Mouse (Mus musculus) forebrain, embryonic 13.5 days (tissue): ENCODE data around the gene Chrnb2. TPM values are rescaled to one million over a fixed set of nuclear protein-coding genes. Genes with fewer than 3 reads are reported as not detected.

Source experiments
- ATAC-seq: fragments of 200-750 bp; cut with Nextera tagmentation; 2 replicates; pipeline ENCODE4 v1.8.0; 2017
- H3K27ac ChIP-seq: fragments of 300-500 bp; sonication (generic); 2 replicates; pipeline ENCODE4 v1.5.1; 2015; ENCODE audit warnings: inconsistent platforms, mild to moderate bottlenecking, moderate library complexity
- H3K27me3 ChIP-seq: fragments of 300-500 bp; sonication (generic); 2 replicates; pipeline ENCODE4 v1.6.1; 2015; ENCODE audit warnings: mild to moderate bottlenecking, inconsistent platforms
- H3K36me3 ChIP-seq: fragments of 300-500 bp; sonication (generic); 2 replicates; pipeline ENCODE4 v1.6.1; 2015; ENCODE audit warnings: mild to moderate bottlenecking, inconsistent platforms; ENCODE audit not compliant: poor library complexity, severe bottlenecking
- H3K4me1 ChIP-seq: fragments of 300-500 bp; sonication (generic); 2 replicates; pipeline ENCODE4 v1.6.1; 2015; ENCODE audit warnings: inconsistent platforms
- H3K4me2 ChIP-seq: fragments of 300-500 bp; sonication (generic); 2 replicates; pipeline ENCODE4 v1.6.1; 2015; ENCODE audit warnings: inconsistent platforms, mild to moderate bottlenecking, moderate library complexity
- H3K4me3 ChIP-seq: fragments of 300-500 bp; sonication (generic); 2 replicates; pipeline ENCODE4 v1.5.1; 2015; ENCODE audit warnings: mild to moderate bottlenecking, inconsistent platforms
- H3K9ac ChIP-seq: fragments of 300-500 bp; sonication (generic); 2 replicates; pipeline ENCODE4 v1.6.1; 2015; ENCODE audit warnings: mild to moderate bottlenecking, inconsistent platforms
- H3K9me3 ChIP-seq: fragments of 300-500 bp; sonication (generic); replicated peaks from 2 replicates; pipeline ENCODE4 v1.6.1; 2016; ENCODE audit warnings: inconsistent platforms
- WGBS: fragments of 180-500 bp; shearing (Covaris S2); methylation state at CpG from one replicate; pipeline ENCODE4 v1.1.7; 2015; 5-methylcytosine and 5-hydroxymethylcytosine counted together
- polyA plus RNA-seq: library from polyadenylated mRNA; unstranded; fragments of >200 nt; fragmentation: Nextera tagmentation; extraction: Ambion mirVana; gene quantifications from 2 replicates; pipeline ENCODE4 v1.2.1, GENCODE M21; 2015

Chrnb2 gene
- polyA plus RNA-seq, 1 experiment from 2014 or later = 18.6 TPM

- Histone ChIP-seq H3K4me1 (peaks cover 13% of the 10 kb centered on the region; the same call in 1 of the 2 replicates), H3K36me3 (no peaks in the 10 kb centered on the region), H3K9me3 (no peaks in the 10 kb centered on the region), H3K9ac (no peak overlapping the region), H3K27me3 (no peaks in the 10 kb centered on the region), H3K27ac (no peak overlapping the region), H3K4me2 (no peak overlapping the region), H3K4me3 (no peak overlapping the region)
- no peak for ATAC-seq
- WGBS = 92% methylated on average over 1 of the region's 1 CpGs
These were observed 65.5 kb downstream of the Chrnb2 start for GRCm38 (mm10) chr3:89698958-89699357.

Other genes with a start within 250 kb of the Chrnb2 start
- gene Kcnn3, start 244.5 kb downstream of the Chrnb2 start, polyA plus RNA-seq = 3.5 and 4.3 TPM in 2 replicates
- 15.6 and 19.0 TPM in 2 replicates for gene Adar, start 49.6 kb downstream of the Chrnb2 start, polyA plus RNA-seq
- gene Ube2q1, start 9.0 kb upstream of the Chrnb2 start, polyA plus RNA-seq = 14.1 and 15.4 TPM in 2 replicates
- gene She, start 66.7 kb upstream of the Chrnb2 start, polyA plus RNA-seq = 1.2 TPM in 2 replicates
- gene Il6ra, start 148.6 kb upstream of the Chrnb2 start, polyA plus RNA-seq = 0.25 and 0.36 TPM in 2 replicates
- 10.2 and 11.3 TPM in 2 replicates for gene Atp8b2, start 198.9 kb upstream of the Chrnb2 start, polyA plus RNA-seq
- 162 and 167 TPM in 2 replicates for gene Hax1, start 234.1 kb upstream of the Chrnb2 start, polyA plus RNA-seq